Mouse (Mus musculus) MEL (cell line): ENCODE measurements around the gene Nphp4. TPM values are rescaled to one million over a fixed set of nuclear protein-coding genes. Genes with fewer than 3 reads are reported as not detected.

ENCODE experiments used
- DNase-seq: peaks from one replicate; pipeline ENCODE4 v3.0.0; 2011; ENCODE audit warnings: low read depth, low spot score
- H3K27ac ChIP-seq: 2 replicates; pipeline ENCODE4 v1.5.1; 2012; ENCODE audit warnings: low read depth, mild to moderate bottlenecking, control low read depth, low read length, moderate library complexity; ENCODE audit not compliant: control insufficient read depth
- H3K27me3 ChIP-seq, 2 experiments: fragments of 150-350 bp in 1 of 2; sonication (generic) in 1 of 2; 2 replicates each; pipeline ENCODE4 v1.6.1; 2012; ENCODE audit warnings: low read length in 2 of 2, mild to moderate bottlenecking in 2 of 2, improper control_type of control experiment in 1 of 2, moderate library complexity in 1 of 2; ENCODE audit not compliant: insufficient read depth in 2 of 2, control insufficient read depth in 1 of 2
- H3K36me3 ChIP-seq, 2 experiments: 2 replicates each; pipeline ENCODE4 v1.6.1; 2012 to 2014; ENCODE audit warnings: low read length in 2 of 2, improper control_type of control experiment in 1 of 2, inconsistent platforms in 1 of 2, mild to moderate bottlenecking in 1 of 2; ENCODE audit not compliant: insufficient read depth in 2 of 2, control insufficient read depth in 1 of 2
- H3K4me1 ChIP-seq, 2 experiments: fragments of 150-350 bp in 1 of 2; sonication (generic) in 1 of 2; 2 replicates each; pipeline ENCODE4 v1.6.1; 2012; ENCODE audit warnings: low read length in 2 of 2, improper control_type of control experiment in 1 of 2, mild to moderate bottlenecking in 1 of 2; ENCODE audit not compliant: insufficient read depth in 2 of 2, control insufficient read depth in 1 of 2
- H3K4me3 ChIP-seq, 2 experiments: fragments of 150-350 bp in 1 of 2; sonication (generic) in 1 of 2; 2 replicates each; pipeline ENCODE4 v1.5.1; 2012; ENCODE audit warnings: low read depth in 2 of 2, low read length in 2 of 2, mild to moderate bottlenecking in 2 of 2, moderate library complexity in 2 of 2, control low read depth in 1 of 2, improper control_type of control experiment in 1 of 2; ENCODE audit not compliant: control insufficient read depth in 1 of 2, insufficient read depth in 1 of 2
- H3K79me2 ChIP-seq: 2 replicates; pipeline ENCODE4 v1.6.1; 2012; ENCODE audit warnings: mild to moderate bottlenecking, low read length, moderate library complexity; ENCODE audit not compliant: control insufficient read depth, poor library complexity, insufficient read depth
- H3K9ac ChIP-seq: 2 replicates; pipeline ENCODE4 v1.6.1; 2012; ENCODE audit warnings: low read depth, mild to moderate bottlenecking, control low read depth, low read length, moderate library complexity; ENCODE audit not compliant: control insufficient read depth, poor library complexity, severe bottlenecking
- H3K9me3 ChIP-seq: fragments of 150-350 bp; sonication (generic); replicated peaks from 2 replicates; pipeline ENCODE4 v1.6.1; 2012; ENCODE audit warnings: mild to moderate bottlenecking, low read length, improper control_type of control experiment, moderate library complexity; ENCODE audit not compliant: insufficient read depth
- BHLHE40 ChIP-seq: IDR thresholded peaks from 2 replicates; pipeline ENCODE4 v1.6.1; 2012; ENCODE audit warnings: low read depth, mild to moderate bottlenecking, inconsistent platforms, low read length, improper control_type of control experiment, borderline replicate concordance
- CHD1 ChIP-seq: IDR thresholded peaks from 2 replicates; pipeline ENCODE4 v1.6.1; 2012; ENCODE audit warnings: low read depth, mild to moderate bottlenecking, inconsistent platforms, low read length, improper control_type of control experiment
- CHD2 ChIP-seq: IDR thresholded peaks from 2 replicates; pipeline ENCODE4 v1.6.1; 2011; ENCODE audit warnings: low read length, improper control_type of control experiment
- CTCF ChIP-seq, 3 experiments: IDR thresholded peaks in 2 of 3; conservative IDR thresholded peaks in 1 of 3; 2 replicates each; pipeline ENCODE4 v1.5.1; 2011 to 2012; ENCODE audit warnings: low read length in 3 of 3, low read depth in 2 of 3, mild to moderate bottlenecking in 2 of 3, improper control_type of control experiment in 1 of 3, inconsistent platforms in 1 of 3, mixed read lengths in 1 of 3, moderate library complexity in 1 of 3; ENCODE audit not compliant: control insufficient read depth in 1 of 3, insufficient read depth in 1 of 3, poor library complexity in 1 of 3, severe bottlenecking in 1 of 3
- E2F4 ChIP-seq: IDR thresholded peaks from 2 replicates; pipeline ENCODE4 v1.6.1; 2011; ENCODE audit warnings: low read depth, low read length, improper control_type of control experiment, borderline replicate concordance
- EP300 ChIP-seq, 2 experiments: IDR thresholded peaks; 2 replicates each; pipeline ENCODE4 v1.6.1; 2011; ENCODE audit warnings: improper control_type of control experiment in 2 of 2, low read length in 2 of 2, low read depth in 1 of 2, mild to moderate bottlenecking in 1 of 2
- HCFC1 ChIP-seq: IDR thresholded peaks from 2 replicates; pipeline ENCODE4 v1.6.1; 2012; ENCODE audit warnings: low read depth, mild to moderate bottlenecking, inconsistent platforms, low read length, improper control_type of control experiment, moderate library complexity
- KAT2A ChIP-seq: conservative IDR thresholded peaks from 2 replicates; pipeline ENCODE4 v1.6.1; 2012; ENCODE audit warnings: low read depth, low read length, improper control_type of control experiment, inconsistent platforms
- MAFK ChIP-seq: IDR thresholded peaks from 2 replicates; pipeline ENCODE4 v1.6.1; 2011; ENCODE audit warnings: low read depth, mild to moderate bottlenecking, low read length, improper control_type of control experiment, borderline replicate concordance
- MEF2A ChIP-seq: IDR thresholded peaks from 2 replicates; pipeline ENCODE4 v1.6.1; 2014; ENCODE audit warnings: low read depth, mild to moderate bottlenecking, inconsistent platforms, low read length, improper control_type of control experiment; ENCODE audit not compliant: poor library complexity, insufficient replicate concordance, severe bottlenecking; ENCODE audit errors: extremely low read depth
- MYB ChIP-seq: IDR thresholded peaks from 2 replicates; pipeline ENCODE4 v1.6.1; 2011; ENCODE audit warnings: mild to moderate bottlenecking, low read depth, low read length, improper control_type of control experiment
- MYC ChIP-seq: IDR thresholded peaks from 2 replicates; pipeline ENCODE4 v1.6.1; 2011; ENCODE audit warnings: low read depth, mild to moderate bottlenecking, low read length, improper control_type of control experiment, moderate library complexity
- NELFE ChIP-seq: IDR thresholded peaks from 2 replicates; pipeline ENCODE4 v1.6.1; 2011; ENCODE audit warnings: low read depth, low read length, improper control_type of control experiment
- POLR2AphosphoS2 ChIP-seq: IDR thresholded peaks from 2 replicates; pipeline ENCODE4 v1.6.1; 2011; ENCODE audit warnings: low read length, improper control_type of control experiment
- RAD21 ChIP-seq: IDR thresholded peaks from 2 replicates; pipeline ENCODE4 v1.6.1; 2011; ENCODE audit warnings: mild to moderate bottlenecking, low read depth, low read length, improper control_type of control experiment
- RCOR1 ChIP-seq: IDR thresholded peaks from 2 replicates; pipeline ENCODE4 v1.6.1; 2012; ENCODE audit warnings: low read depth, mild to moderate bottlenecking, inconsistent platforms, low read length, improper control_type of control experiment
- TBP ChIP-seq: IDR thresholded peaks from 2 replicates; pipeline ENCODE4 v1.8.0; 2011; ENCODE audit warnings: low read depth, low read length, improper control_type of control experiment
- TCF12 ChIP-seq: IDR thresholded peaks from 2 replicates; pipeline ENCODE4 v1.6.1; 2014; ENCODE audit warnings: low read depth, mild to moderate bottlenecking, inconsistent platforms, low read length, improper control_type of control experiment, moderate library complexity
- ZC3H11A ChIP-seq: IDR thresholded peaks from 2 replicates; pipeline ENCODE4 v1.6.1; 2012; ENCODE audit warnings: low read depth, mild to moderate bottlenecking, inconsistent platforms, low read length, improper control_type of control experiment
- ZMIZ1 ChIP-seq: IDR thresholded peaks from 2 replicates; pipeline ENCODE4 v1.6.1; 2012; ENCODE audit warnings: low read depth, mild to moderate bottlenecking, inconsistent platforms, low read length, improper control_type of control experiment, moderate library complexity
- ZNF384 ChIP-seq: IDR thresholded peaks from 2 replicates; pipeline ENCODE4 v1.6.1; 2012; ENCODE audit warnings: low read depth, mild to moderate bottlenecking, inconsistent platforms, low read length, improper control_type of control experiment
- polyA plus RNA-seq, 2 experiments: library from polyadenylated mRNA; stranded (reverse) in 1 of 2; unstranded in 1 of 2; fragments of >175 nt in 1 of 2; fragments of >200 nt in 1 of 2; gene quantifications; 2 replicates each; pipeline versions ENCODE4 v1.2.1 to v1.2.4; 2012; ENCODE audit warnings: low replicate concordance in 2 of 2, low read depth in 1 of 2; ENCODE audit not compliant: insufficient read length in 2 of 2, insufficient read depth in 1 of 2, missing spikeins in 1 of 2
- total RNA-seq: library from RNA; depleted of rRNA; stranded (reverse); fragments of 300-350 nt; gene quantifications from 2 replicates; pipeline ENCODE4 v1.2.3, GENCODE M21; 2012

Nphp4 gene
- total and polyA plus RNA-seq, 3 experiments: not detected

DNA sequence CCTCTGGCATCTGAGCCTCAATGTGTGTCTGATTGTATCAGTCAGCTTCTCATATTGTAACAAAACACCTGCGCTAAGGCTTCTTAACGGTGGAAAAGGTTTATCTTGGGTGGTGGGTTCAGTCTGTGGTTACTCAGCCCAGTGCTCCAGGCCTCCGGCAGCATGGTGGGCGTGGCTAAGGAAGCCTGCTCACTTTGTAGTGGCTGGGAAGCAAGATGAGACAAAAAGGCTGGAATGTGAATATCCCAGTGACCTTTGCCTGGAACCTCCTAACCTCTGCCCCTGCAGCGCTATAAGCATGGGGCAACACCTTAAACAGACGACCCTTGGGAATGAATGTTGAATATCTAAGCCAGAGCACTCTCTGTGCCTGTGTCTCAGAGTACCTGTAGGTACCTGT lies 105.7 kb downstream of the Nphp4 start:
- Histone ChIP-seq H3K79me2 (no peaks in the 10 kb centered on the region), H3K27ac (no peak overlapping the region), H3K4me3 (no peak overlapping the region), H3K36me3 (no peaks in the 10 kb centered on the region), H3K9ac (no peak overlapping the region), H3K27me3 (no peaks in the 10 kb centered on the region), H3K4me1 (no peaks in the 10 kb centered on the region), H3K9me3 (no peaks in the 10 kb centered on the region)
- TF ChIP-seq CTCF (IDR thresholded peaks at IDR 0.05 in 2 of 3, conservative IDR thresholded peaks at IDR 0.05 in 1 of 3; ENCODE audit: control insufficient read depth in 1 of 3, insufficient read depth in 1 of 3, low read depth in 2 of 3, low read length in 3 of 3, poor library complexity in 1 of 3, severe bottlenecking in 1 of 3): no peak
- no peak for TF ChIP-seq ZC3H11A
- DNase-seq: no peak

- no peaks in the 10 kb centered on the region for H3K4me1 ChIP-seq
- no peaks in the 10 kb centered on the region for H3K27me3 ChIP-seq
- H3K4me3 ChIP-seq: no peak overlapping the region
- no peak for DNase-seq
- H3K9ac ChIP-seq: no peak overlapping the region
- no peak overlapping the region for H3K27ac ChIP-seq
- H3K79me2 ChIP-seq: no peaks in the 10 kb centered on the region
- H3K36me3 ChIP-seq: no peaks in the 10 kb centered on the region
- H3K9me3 ChIP-seq: no peaks in the 10 kb centered on the region
- TF ChIP-seq RAD21 (no peak), MAFK (no peak), KAT2A (no peak), MEF2A (no peak), ZNF384 (no peak)
- TF ChIP-seq, all 39 proteins: peak for 0
Observed at GRCm38 (mm10) chr4:152583616-152584015, 107.1 kb downstream of the Nphp4 start.

DNA sequence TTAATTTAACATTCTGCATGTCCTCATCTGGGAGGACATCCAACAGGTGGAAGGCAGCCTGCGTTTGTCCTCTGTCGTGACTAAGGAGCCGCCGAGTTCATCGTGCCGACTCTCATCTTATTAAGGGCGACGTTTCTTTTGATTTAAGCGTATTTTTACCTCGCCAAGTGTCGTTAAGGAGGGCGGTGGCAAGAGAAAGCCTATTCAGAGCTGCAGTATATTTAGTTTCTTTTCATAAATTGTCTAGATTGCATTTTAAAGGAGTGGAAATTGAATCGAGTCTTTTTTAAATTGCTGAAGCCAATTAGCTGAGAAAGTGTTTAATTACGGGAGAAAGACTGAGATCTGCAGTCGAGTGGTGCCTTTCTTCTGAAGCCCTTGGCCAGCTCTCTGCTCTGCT lies 109.0 kb downstream of the Nphp4 start:
- Histone ChIP-seq H3K36me3 (no peaks in the 10 kb centered on the region), H3K79me2 (no peaks in the 10 kb centered on the region), H3K4me1 (no peaks in the 10 kb centered on the region), H3K9ac (no peak overlapping the region), H3K9me3 (no peaks in the 10 kb centered on the region), H3K27ac (no peak overlapping the region), H3K27me3 (no peaks in the 10 kb centered on the region), H3K4me3 (no peak overlapping the region)
- DNase-seq: no peak
- no peak for TF ChIP-seq NELFE
- no peak for TF ChIP-seq MEF2A
- TF ChIP-seq MYB: no peak
- TF ChIP-seq TCF12: no peak
- no peak for TF ChIP-seq CHD2
- no peak for TF ChIP-seq BHLHE40
- TF ChIP-seq ZMIZ1: no peak
- no peak for TF ChIP-seq POLR2AphosphoS2
- no peak for TF ChIP-seq EP300 (IDR thresholded peaks at IDR 0.05; ENCODE audit: low read depth in 1 of 2, low read length in 2 of 2)
- no peak for TF ChIP-seq MAFK
- no peak for TF ChIP-seq TBP
- TF ChIP-seq CHD1: no peak
- TF ChIP-seq RCOR1: no peak
- no peak for TF ChIP-seq HCFC1
- TF ChIP-seq E2F4: no peak
- TF ChIP-seq MYC: no peak
